Mouse (Mus musculus) adrenal gland, adult (tissue): Measurements from ENCODE around the gene 1110051M20Rik.
A peak's percentile ranks its signal among the peaks of the same experiment; 100 is the strongest.

Experiments
- DNase-seq, 2 experiments: peaks; one replicate each; pipeline ENCODE4 v3.0.0; 2022 to 2023; ENCODE audit warnings: low spot score in 1 of 2; ENCODE audit not compliant: inconsistent age in 2 of 2

Gene 1110051M20Rik

DNA sequence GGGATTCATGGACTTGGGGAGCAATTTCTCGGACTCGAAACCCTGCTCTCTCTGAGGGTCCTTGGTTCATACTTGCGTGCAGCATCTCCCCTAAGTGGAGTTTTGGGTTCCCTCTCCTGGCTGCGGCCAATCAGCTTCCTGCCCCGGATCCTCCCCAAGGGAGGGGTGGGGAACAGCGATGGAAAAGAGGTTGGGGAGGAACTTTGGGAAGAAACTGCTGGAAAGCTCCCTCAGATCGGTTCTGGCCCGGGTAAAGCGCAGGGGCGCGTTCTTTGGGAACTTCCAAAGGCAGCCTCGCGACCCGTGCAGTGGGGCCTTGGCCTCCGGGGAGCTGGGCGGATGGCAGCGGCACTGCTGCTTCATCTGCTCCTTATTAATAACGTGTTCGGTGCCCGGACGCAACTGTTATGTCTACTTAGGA is 13.8 kb upstream of the 1110051M20Rik start:
- DNase-seq: peak; percentile 40 to 81

DNA sequence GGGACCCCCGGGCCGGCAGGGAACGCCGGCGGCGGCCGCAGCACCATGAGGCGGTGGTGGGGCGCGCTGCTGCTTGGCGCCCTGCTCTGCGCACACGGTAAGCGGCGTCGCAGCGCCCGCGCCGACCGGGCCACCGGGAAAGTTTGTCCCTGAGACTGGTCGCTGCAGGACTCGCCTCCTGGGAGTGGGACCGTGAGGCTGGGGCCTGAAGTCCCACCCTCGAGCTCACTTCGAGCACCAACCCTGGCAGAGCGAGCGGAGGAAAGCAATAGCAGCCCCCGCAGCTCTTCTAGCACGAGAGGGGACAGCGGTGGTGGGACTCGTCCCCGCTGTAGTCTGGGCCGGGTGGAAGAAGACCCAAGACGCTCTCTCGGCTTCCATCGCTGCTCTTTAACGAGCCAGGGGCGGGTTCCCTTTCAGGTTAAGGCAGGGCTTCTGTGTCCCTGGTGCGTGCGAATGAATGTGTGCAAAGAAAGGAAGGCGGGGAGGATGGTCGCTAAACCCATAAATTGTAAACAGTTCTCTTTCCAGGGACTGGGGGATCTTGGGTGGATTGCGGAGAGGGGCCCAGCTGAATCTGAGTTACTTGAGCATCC is 13.2 kb upstream of the 1110051M20Rik start:
- DNase-seq: peak; percentile 24 to 77

DNA sequence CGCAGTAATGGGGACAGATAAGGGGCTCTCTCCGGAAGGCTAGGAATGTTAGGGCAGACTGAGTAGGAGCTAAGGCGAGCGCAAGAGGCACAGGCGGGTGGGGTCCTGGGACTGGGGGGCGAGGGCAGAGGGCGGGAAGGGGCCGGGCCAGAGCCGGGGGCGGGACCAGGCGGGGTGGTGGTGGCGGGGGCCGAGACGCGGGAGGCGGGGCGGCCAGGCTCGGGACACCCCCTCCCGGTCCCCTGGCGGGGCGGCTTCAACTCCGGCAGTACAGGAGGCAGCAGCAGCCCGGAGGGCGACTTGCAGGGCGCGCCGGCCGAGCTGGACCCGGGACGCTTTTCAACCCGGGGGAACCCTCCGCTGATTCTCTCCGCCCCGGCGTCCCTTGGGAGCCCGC is 12.8 kb upstream of the 1110051M20Rik start, which contains the start of gene Lrp4:
Gene Lrp4 (plus strand): TSS at position 253 of the 397 bp plus-strand sequence.
- peak; percentile 60 to 84 for DNase-seq

DNA sequence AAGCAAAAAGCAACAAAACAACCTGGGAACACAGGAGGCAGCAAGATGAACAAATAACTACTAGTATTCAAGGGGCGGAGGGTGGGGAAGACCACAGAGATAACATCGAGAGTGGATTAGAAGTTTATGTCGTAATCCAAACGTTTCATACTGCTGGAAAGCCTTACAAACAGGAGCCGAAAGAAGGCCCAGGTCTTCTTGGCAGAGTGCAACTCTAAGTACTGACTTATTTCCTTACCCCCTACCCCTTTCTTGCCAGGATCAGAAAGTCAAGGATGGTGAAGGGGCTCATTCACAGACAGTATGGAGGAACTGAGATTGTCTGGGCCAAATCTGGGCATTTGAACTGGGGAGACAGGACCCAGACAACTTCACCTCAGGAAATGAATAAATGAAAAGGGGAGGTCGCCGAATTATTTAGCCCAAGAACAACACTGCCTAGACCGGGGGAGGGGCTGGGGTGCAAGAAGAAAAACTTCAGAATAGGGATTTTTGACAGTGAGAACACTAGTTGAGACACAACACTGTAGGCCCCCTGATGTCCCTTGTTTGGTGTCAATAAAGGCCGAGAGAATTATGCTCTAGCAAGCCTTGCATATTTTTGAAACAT is 12.1 kb upstream of the 1110051M20Rik start:
- DNase-seq: no peak

DNA sequence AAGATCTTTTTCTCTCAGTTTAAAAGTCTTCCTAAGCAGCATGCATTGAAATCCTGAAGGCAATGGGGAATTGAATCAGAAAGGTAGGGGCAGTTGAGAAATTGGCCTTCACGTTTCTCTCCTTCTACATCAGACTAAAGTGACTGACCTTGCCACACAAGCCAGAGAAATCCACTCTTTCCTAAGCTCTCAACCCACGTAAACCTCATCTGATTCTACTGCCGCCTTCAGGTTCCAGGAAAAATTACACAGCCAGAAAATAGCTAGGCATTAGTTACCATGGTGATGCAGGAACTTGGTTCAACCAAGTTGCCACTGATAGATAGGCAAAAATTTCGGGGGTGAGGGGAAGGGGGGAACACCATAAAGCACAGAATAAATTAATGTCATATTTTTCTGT is 11.3 kb upstream of the 1110051M20Rik start:
- peak; percentile 23 to 76 for DNase-seq

DNA sequence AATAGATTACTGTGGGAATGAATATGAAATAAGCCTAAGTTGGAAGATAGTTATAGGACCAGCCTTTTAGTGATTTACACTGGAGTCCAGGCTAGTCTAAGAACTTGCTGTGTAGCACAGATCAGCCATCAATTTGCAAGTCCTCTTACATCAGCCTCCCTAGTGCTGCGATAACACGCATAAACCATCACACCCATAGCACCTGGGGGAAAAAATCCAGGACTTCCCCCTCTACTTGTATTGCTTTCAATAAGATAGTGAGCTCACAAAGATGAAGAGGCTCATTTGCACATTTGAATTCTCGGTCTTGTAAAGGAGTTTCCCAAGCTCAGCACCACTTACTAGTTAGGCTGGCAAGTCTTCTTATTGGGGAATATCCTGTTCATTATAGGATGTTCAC is 9.9 kb upstream of the 1110051M20Rik start:
- no peak for DNase-seq

DNA sequence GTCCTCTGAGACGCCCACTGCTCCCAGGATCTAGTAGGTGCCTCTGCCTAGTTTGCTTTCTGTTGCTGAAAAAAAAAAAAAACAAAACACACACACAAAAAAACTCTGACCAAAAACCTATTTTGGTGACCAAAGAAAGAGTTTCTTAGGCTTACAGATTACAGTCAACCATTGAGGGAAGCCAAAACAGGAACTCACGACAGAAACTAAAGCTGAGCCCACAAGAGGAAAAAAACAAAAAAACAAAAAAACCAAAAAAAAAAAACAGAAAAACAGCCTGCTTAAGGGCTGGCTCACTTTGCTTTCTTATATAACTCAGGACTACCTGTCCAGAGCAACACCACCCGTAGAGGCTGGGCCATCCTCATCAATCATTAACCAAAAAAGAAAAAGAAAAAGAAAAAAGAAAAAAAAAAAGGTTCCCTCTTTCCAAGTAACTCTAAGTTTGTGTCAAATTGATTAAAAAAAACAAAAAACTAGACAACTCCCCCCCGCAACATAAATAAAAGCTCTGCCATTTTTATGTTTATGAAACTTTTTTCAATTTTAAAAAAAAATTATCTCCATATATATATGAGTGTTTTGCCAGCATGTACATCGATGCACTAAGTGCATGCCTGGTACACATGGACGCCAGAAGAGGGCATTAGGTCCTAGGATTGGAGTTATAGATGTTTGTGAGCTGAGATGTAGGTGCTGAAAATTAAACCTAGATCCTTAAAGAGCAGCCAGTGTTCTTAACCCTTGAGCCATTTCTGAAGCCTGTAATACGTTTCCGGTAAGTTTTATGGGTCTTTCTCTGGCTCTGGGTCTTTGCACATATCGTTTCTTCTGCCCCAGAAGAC is 8.9 kb upstream of the 1110051M20Rik start:
- no peak for DNase-seq

DNA sequence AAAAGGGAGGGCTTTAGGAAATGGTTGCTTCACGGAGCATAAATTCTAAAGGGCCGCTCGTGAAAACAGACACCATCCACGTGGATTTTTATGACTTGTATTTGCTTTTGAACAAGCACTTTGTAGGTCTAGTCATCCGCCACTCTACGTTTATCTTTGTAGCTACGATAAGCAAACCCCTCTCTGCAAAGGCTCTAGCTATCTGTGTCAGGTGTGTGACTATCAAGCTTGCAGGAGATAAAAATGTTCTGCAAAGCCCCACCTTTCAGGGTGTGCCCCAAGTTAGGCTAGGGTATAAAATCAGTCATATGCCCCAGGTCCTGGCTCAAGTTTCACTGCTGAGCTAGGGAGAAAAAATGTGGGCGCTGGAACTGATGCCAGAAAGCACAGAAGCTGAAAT is 8.2 kb upstream of the 1110051M20Rik start:
- DNase-seq: no peak

DNA sequence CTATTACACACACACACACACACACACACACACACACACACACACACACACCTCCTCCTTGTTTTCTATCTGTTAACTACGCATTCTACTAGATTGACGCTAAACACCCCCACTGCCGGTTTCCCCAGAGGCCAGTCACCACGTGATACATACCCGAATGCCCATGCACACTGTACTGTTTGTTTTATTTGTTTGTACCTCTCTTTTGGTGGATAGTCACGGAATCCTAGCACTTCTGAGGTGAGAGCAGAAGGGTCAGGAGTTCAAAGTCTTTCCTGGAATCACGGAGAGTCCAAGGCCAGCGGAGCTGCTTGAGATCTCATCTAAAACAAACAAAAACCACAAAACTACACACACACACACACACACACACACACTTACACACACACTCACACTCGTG is 5.8 kb upstream of the 1110051M20Rik start:
- DNase-seq: no peak

DNA sequence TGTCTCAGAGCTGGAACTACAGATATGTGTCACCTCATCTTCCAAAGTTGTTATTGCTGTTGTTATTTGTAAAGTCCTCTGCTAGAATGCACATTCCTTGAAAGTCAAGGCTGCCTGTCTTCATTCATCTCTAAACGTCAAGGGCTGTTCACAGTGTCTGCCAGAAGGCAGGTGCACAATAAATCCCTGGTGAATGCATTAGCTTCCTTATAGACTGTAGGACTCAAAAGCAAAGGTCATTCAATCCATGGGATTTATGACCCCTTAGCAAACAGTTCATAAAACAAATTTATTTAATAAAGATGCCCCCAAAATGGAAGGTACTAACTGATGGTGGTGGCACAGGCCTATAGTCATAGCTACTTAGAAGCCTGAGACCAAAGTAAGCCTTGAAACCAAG is 5.2 kb upstream of the 1110051M20Rik start:
- DNase-seq: peak in 1 of 2 experiments; percentile 62

DNA sequence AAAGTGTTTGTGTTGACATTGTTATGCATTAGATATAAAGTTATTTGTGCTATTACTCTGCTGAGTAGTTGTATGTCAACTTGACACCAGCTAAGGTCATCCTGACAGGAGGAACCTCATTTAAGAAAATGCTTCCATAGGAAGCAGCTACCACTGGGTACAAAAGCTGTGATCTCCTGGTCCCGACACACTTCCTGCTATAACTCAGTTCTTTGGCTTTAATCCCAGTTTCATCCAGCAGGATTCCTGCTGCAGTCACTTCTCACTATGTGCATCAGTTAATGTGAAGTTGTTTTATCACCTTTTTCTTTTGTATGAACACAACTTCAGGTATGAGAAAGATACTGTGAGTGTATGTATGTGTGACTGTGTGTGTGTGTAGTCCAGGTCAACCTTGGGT is 2.3 kb downstream of the 1110051M20Rik start:
- DNase-seq: no peak

DNA sequence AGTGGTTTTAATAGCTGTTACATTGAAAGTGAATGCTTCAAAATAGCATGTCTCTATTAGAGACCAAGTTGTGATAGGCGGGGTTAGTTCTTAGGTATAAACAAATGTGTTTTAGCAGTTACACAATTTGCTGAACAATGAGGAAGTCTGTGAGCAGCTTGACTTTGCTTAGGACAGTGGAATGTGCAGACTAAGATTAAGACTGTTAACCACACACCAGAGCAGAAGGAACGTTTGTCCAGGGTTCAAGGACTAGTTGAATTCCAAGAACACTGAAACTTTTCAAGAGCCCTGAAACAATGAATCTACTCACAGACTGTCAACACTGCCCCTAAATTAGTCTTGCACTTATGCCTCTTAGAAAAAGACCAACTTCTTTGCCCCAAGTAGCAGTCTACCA is 2.8 kb downstream of the 1110051M20Rik start:
- no peak for DNase-seq

DNA sequence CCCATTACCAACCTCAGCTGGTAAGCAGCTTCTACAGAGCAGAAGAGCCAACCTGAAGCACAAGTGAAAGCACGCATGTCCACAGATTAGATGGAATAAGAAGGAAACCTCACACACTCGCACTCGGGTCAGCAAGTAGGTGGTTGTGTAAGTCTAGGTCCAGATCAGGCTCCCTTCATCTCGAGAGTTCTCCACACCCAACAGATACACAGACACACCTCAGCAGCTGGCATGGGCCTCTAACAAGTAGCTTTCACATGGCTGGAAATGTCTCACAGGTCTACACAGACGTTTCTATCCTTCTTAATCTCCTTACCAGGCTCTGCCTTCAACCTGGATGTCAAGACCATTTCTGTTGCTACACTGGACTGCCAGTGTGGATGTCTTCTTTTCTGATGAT is 3.8 kb downstream of the 1110051M20Rik start:
- no peak for DNase-seq

DNA sequence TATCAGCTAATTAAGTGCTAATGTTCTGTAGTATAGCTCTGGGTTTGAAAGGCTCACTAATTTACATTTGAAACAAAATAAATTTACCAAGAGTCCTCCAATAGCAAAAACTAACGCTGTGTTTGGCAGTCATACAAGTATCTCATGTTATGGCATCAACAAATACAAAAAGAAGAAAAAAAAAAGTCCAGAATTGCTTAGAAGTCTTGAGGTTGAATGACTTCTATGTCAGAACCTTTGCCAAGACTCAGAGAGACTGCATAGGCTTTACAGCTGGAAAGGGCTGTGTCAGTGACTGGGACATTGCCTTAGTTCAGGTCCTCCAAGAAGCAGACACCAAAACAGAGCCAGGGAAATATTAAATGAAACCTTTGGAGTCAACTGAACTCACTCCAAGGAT is 4.6 kb downstream of the 1110051M20Rik start:
- DNase-seq: no peak

DNA sequence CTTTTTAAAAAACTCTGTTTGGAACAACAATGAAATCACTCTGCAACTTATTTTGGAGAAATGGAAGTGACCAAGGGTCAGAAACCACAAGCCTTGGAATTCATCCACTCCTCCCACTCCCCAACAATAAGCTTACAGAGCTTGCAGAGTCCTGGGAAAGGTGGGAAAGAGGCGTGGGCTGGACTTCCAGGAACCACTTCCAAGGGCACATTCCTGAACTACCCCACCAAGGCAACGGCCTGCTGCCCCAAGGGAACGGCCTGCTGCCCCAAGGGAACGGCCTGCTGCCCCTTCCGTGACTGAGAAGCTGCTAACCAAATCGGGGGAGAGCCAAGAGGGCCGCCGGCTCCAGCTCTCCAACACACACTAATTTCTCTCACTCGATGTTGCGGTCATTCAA is 5.2 kb downstream of the 1110051M20Rik start:
- no peak for DNase-seq

DNA sequence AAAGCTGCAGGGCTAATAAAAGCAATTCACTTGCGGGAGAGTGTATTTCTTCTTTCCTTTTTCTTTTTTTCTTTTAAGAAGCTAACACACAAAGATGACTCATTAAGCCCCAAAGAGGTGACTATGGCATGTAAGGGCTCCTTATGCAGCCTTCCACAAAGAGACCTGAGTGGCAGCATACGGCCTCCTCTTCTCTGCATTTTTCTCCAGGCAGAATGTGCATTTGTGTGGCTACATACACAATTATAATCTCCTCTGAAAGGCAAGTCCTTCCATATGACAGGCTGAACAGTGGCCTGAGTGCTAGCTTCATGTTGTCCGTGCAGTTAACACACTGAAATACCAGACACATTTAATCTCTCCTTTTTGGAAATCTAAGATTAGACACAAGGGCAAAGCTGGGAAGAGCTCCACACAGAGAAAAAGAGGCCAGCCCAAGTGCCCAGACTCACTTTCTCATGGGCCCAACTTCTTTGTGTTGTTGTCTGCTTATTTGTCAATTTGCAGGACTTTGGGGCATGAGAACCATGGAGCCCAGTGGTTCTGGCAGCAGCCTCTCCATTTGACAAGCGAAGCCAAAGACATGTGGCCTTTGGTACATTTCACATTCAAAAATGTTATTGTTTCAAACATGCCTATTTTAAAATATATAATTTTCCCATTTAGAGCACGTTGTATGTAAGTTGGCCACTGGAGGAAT is 7.2 kb downstream of the 1110051M20Rik start:
- no peak for DNase-seq

DNA sequence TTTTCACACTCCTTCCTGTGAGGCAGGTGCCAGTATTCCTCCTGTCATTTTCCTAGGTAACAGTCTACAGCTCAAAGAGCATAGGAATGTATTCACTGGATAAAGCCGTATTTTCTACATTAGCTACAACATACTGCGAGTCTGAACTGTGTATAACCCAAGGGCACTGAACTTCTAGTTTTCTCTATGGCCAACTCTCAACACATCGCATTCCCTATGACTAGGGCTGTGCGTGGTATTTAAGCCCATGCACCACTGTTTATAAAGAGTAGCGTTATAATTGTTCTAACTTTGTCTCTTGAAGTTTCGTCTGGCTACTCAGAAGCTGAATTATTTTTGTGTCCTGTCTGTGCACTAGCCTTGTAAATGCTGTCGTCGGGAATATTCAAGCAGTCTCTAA is 7.8 kb downstream of the 1110051M20Rik start:
- DNase-seq: no peak

DNA sequence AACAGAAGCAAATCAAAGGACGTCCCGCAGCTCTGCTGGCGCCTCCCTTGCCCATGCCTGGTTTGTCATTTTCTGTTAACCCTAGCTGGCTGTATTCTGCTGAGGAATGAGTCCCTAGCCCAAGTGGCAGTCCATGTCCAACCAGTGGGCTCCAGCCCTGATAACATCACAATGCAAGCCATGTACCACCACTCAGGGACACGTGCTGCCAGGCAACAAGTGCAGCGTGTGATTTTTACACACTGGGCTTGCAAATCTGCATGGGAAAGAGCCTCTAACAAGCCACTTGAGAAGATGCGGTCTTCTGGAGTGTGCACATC is 13.9 kb downstream of the 1110051M20Rik start:
- no peak for DNase-seq

DNA sequence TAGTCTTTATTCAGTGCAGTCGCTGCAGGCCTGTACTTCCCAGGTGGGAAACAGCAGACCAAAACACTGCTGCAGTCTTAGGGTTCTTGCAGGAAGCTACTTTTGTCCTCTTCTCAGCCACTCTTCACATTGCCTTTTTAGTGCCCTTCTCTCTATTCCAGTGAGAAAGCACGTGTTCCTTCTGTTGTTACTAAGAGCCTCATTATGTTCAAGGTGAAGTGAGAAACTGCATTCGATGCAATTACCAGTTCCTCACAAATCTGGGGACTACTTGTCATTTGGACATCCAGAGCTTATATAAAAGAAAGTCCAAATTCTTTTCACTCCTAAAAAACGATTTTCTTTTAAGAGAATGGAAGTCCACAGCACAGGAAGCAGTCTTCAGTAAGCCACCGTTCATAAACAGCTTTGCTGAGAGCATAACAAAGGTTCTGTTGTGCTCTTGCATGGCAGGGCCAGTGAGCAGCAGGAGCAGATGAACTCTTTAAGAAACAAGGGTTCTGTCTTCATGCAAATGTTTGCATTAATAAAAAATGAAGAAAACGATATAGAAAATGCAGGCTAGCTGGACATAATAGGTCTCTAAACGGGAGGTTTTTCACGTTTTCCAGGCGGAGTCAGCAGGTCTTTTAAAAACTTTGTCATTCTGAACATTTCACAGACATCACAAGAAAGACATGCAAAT is 14.4 kb downstream of the 1110051M20Rik start:
- DNase-seq: no peak

DNA sequence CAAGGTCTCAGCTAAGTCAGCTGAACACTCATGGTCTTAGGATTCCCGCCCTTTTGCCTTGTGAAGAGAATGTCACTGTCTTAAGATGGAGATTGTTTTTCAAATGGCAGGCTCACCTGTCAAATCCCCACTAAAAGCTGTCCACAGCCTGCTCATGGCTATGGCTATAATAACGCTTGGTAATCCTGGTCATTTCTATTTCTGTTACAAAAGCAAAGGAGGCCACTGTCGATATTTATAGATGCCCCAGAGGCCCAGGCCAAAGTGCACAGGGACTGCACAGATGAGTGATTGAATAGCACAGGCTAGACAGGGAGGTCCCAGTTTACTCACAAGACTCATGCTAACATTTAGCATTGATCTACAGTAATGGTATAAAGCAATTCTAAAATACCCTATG is 15.4 kb downstream of the 1110051M20Rik start:
- no peak for DNase-seq

DNA sequence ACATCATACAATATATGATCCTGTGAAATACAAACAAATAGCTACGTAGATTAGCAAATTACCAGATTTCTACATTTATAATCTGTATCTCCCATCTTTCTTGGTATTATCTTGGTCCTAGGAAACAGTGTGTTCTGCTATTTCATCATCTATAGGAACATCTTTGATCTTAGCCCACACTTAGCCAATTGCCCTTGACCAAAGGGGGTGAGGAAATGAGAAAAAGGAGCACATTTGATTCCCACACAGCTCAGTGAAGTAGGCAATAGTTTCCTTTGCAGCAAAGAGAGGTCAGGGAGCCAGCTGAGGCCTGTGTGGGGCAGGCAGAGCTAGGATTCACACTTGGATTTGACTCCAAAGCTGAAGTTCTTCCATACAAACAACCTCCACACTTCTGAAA is 18.2 kb downstream of the 1110051M20Rik start:
- DNase-seq: peak in 1 of 2 experiments; percentile 14
